Mouse (Mus musculus) C2C12 (cell line): ENCODE data around the gene Dst. TPM values are rescaled to one million over a fixed set of nuclear protein-coding genes. Genes with fewer than 3 reads are reported as not detected.

ENCODE experiments used
- H3K27me3 ChIP-seq: one replicate; pipeline ENCODE4 v1.6.1; 2011; ENCODE audit not compliant: control insufficient read depth, insufficient read depth, insufficient read length
- H3K36me3 ChIP-seq: one replicate; pipeline ENCODE4 v1.6.1; 2011; ENCODE audit not compliant: control insufficient read depth, insufficient read depth
- H3K4me3 ChIP-seq: one replicate; pipeline ENCODE4 v1.5.1; 2011; ENCODE audit warnings: mild to moderate bottlenecking, control low read depth; ENCODE audit not compliant: poor library complexity, insufficient read depth, severe bottlenecking
- H3K79me2 ChIP-seq: one replicate; pipeline ENCODE4 v1.6.1; 2011; ENCODE audit not compliant: control insufficient read depth, insufficient read depth
- H3K79me3 ChIP-seq: one replicate; pipeline ENCODE4 v1.6.1; 2011; ENCODE audit warnings: low read depth, control low read depth
- H3ac ChIP-seq: one replicate; pipeline ENCODE3; 2011; ENCODE audit warnings: low read depth; ENCODE audit not compliant: control insufficient read depth, insufficient read length
- CEBPB ChIP-seq: IDR thresholded peaks from one replicate; pipeline ENCODE4 v1.6.1; 2011; ENCODE audit warnings: low read depth, mild to moderate bottlenecking, control low read depth, moderate library complexity
- CTCF ChIP-seq: IDR thresholded peaks from one replicate; pipeline ENCODE4 v1.5.1; 2011; ENCODE audit not compliant: control insufficient read depth, insufficient read depth, insufficient read length
- FOSL1 ChIP-seq: IDR thresholded peaks from one replicate; pipeline ENCODE4 v1.8.0; 2011; ENCODE audit warnings: mild to moderate bottlenecking, low read length; ENCODE audit not compliant: poor library complexity, insufficient read depth, severe bottlenecking
- MAX ChIP-seq: IDR thresholded peaks from one replicate; pipeline ENCODE4 v1.6.1; 2011; ENCODE audit warnings: mild to moderate bottlenecking, control low read depth
- MYOD1 ChIP-seq: IDR thresholded peaks from one replicate; pipeline ENCODE4 v1.6.1; 2011; ENCODE audit warnings: low read depth; ENCODE audit not compliant: control insufficient read depth, insufficient read length
- MYOG ChIP-seq: IDR thresholded peaks from one replicate; pipeline ENCODE4 v1.6.1; 2011; ENCODE audit not compliant: control insufficient read depth, insufficient read length; ENCODE audit errors: extremely low read depth
- USF1 ChIP-seq: IDR thresholded peaks from one replicate; pipeline ENCODE4 v1.6.1; 2011; ENCODE audit warnings: low read depth, mild to moderate bottlenecking, control low read depth, moderate library complexity
- polyA plus RNA-seq: library from polyadenylated mRNA; unstranded; fragments of >200 nt; fragmentation: generic; extraction: Trizol; gene quantifications from one replicate; pipeline ENCODE4 v1.2.1, GENCODE M21; 2012; ENCODE audit warnings: missing spikeins

Gene Dst
- polyA plus RNA-seq, 1 experiment, result 26.5 TPM

DNA sequence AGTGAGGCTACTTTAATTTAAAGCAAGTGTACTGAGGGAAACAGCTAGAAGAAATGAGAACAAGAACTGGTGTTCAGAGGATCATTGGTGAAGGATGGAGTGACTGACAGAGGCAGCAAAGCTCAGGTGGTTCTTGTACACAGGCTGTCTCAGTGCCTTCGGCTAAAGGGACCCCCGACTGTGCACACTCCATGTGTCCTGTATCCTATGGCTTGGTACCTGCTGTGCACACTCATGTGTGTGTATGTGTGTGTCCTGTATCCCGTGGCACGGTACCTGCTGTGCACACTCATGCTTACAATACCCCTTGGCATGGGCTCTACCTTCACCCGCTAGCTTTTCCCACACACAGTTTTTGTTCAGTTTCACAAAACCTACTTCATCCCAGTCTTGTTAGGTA lies 217.1 kb downstream of the Dst start:
- H3K27me3 ChIP-seq, result no peaks in the 10 kb centered on the region
- no peak overlapping the region for H3K4me3 ChIP-seq
- peaks cover 10% of the 10 kb centered on the region for H3K36me3 ChIP-seq
- no peak for TF ChIP-seq CTCF
- H3K79me3 ChIP-seq, result peaks cover 39% of the 10 kb centered on the region
- H3K79me2 ChIP-seq, result peaks cover 84% of the 10 kb centered on the region
- H3ac ChIP-seq, result no peak overlapping the region

- peaks cover 5% of the 10 kb centered on the region for H3K36me3 ChIP-seq
- H3K27me3 ChIP-seq, result no peaks in the 10 kb centered on the region
- H3K4me3 ChIP-seq, result no peak overlapping the region
- H3K79me3 ChIP-seq, result peaks cover 51% of the 10 kb centered on the region
- H3K79me2 ChIP-seq, result peaks cover 88% of the 10 kb centered on the region
- H3ac ChIP-seq, result peak overlapping the region; percentile 66
- TF ChIP-seq CTCF (no peak), FOSL1 (peak; percentile 25), MAX (peak; percentile 42), MYOD1 (peak; percentile 81)
These were observed 219.9 kb downstream of the Dst start for GRCm38 (mm10) chr1:34127714-34128474.

DNA sequence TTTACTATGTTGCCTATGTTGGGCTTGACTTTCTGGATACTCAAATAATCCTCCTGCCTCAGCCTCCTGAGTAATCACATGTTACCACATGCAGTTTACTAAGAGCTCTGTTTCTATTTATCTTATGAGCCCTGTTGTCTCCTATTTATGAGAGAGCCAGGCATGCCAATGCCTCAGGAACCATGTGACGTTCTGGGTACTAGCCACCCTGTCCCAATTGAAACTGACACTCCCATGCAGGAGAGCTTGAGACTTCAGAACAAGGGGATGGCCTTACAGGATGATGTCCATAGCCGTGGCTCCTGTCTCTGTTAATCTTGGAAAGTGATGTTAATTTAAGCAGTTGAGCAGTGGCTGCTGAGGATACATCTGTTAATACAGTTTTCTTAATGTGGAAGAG lies 220.8 kb downstream of the Dst start:
- H3ac ChIP-seq, result no peak overlapping the region
- peaks cover 52% of the 10 kb centered on the region for H3K79me3 ChIP-seq
- peaks cover 90% of the 10 kb centered on the region for H3K79me2 ChIP-seq
- no peak for TF ChIP-seq MAX
- no peak for TF ChIP-seq FOSL1
- no peak for TF ChIP-seq MYOG
- TF ChIP-seq CTCF, result no peak
- TF ChIP-seq USF1, result no peak
- TF ChIP-seq MYOD1, result no peak
- no peak for TF ChIP-seq CEBPB
- H3K27me3 ChIP-seq, result no peaks in the 10 kb centered on the region
- no peak overlapping the region for H3K4me3 ChIP-seq
- peaks cover 6% of the 10 kb centered on the region for H3K36me3 ChIP-seq

DNA sequence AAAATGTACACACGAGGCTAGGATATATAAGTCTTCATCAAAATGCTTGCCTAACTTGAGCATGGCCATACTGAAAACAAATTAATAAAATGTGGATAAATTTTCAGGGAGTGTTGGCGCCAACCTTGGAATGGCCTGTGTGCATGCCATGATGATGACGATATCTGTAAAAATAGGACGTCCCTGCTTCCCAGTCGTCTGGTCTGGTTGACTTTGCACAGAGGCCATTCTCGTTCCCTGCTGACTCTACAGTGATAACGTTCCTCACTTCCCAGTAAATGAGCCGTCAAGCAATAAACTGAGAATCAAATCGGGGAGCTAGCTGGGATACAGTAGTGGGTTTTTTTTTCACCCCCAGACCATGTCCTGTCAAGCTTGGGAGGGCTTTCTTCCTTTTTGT lies 221.7 kb downstream of the Dst start:
- Histone ChIP-seq H3K4me3 (no peak overlapping the region), H3K27me3 (no peaks in the 10 kb centered on the region), H3K79me2 (peaks cover 89% of the 10 kb centered on the region), H3ac (no peak overlapping the region), H3K36me3 (peaks cover 14% of the 10 kb centered on the region), H3K79me3 (peaks cover 48% of the 10 kb centered on the region)
- TF ChIP-seq MAX (no peak), CTCF (no peak), MYOD1 (no peak), CEBPB (no peak)

DNA sequence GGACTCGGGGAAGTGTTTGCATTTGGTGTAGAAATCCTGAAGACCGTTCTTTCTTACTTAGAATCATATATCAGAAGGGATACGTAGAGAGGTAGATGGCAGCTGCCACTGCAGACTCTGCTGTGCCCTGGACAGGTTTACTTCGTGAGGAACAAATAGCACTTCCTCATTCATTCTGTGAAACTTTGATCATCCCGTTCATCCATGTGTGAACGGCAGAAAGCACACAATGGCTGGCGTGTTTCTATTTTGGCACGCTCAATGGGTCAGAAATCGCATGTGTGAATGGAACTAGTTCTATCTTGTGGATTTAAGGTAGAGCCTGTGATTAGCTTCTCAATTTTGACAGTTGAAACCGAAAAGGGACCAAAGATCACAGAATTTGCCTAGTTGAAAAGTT lies 222.8 kb downstream of the Dst start:
- peaks cover 20% of the 10 kb centered on the region for H3K36me3 ChIP-seq
- H3K79me2 ChIP-seq, result peaks cover 81% of the 10 kb centered on the region
- H3ac ChIP-seq, result no peak overlapping the region
- TF ChIP-seq MAX, result no peak
- TF ChIP-seq FOSL1, result no peak
- no peak for TF ChIP-seq MYOD1
- no peak for TF ChIP-seq CEBPB
- no peak for TF ChIP-seq USF1
- TF ChIP-seq MYOG, result no peak
- TF ChIP-seq CTCF, result no peak
- no peaks in the 10 kb centered on the region for H3K27me3 ChIP-seq
- H3K79me3 ChIP-seq, result peaks cover 41% of the 10 kb centered on the region
- H3K4me3 ChIP-seq, result no peak overlapping the region

- TF ChIP-seq MYOG, result no peak
- TF ChIP-seq MYOD1, result no peak
- no peak for TF ChIP-seq CEBPB
- TF ChIP-seq CTCF, result no peak
- no peak for TF ChIP-seq USF1
- Histone ChIP-seq H3ac (no peak overlapping the region), H3K27me3 (no peaks in the 10 kb centered on the region), H3K79me2 (peaks cover 70% of the 10 kb centered on the region), H3K36me3 (peaks cover 21% of the 10 kb centered on the region), H3K4me3 (no peak overlapping the region), H3K79me3 (peaks cover 38% of the 10 kb centered on the region)
These were observed 224.8 kb downstream of the Dst start for GRCm38 (mm10) chr1:34132875-34133274.
